Mouse (Mus musculus) spleen, adult 2 months (tissue): ENCODE results near the gene Slc46a2.

Source experiments
- CTCF ChIP-seq: fragments of 200-500 bp; IDR thresholded peaks from 2 replicates; pipeline ENCODE4 v1.5.1; 2011; ENCODE audit warnings: mild to moderate bottlenecking, inconsistent platforms; ENCODE audit not compliant: insufficient read depth, insufficient read length, insufficient replicate concordance; ENCODE audit errors: extremely low read depth
- POLR2A ChIP-seq: fragments of 200-500 bp; IDR thresholded peaks from 2 replicates; pipeline ENCODE4 v1.6.1; 2011; ENCODE audit warnings: low read depth, low read length, inconsistent platforms

GRCm38 (mm10) chr4:59860431-59860830 lies 54.4 kb downstream of the Slc46a2 start:
- no peak for TF ChIP-seq CTCF
- TF ChIP-seq POLR2A, result no peak
